Mouse (Mus musculus): ENCODE measurements around the gene Srsf10. TPM values are rescaled to one million over a fixed set of nuclear protein-coding genes. Genes with fewer than 3 reads are reported as not detected.

Srsf10 gene
- total and polyA plus RNA-seq, 2 experiments from 2014 or later, result 114 to 131 TPM

- no peak for ATAC-seq
- H3K36me3 ChIP-seq (ENCODE audit: insufficient read depth), result no peaks in the 10 kb centered on the region
Measured at GRCm38 (mm10) chr4:135892884-135893283, 37.3 kb downstream of the Srsf10 start.

GRCm38 (mm10) chr4:135895071-135895571 is 39.6 kb downstream of the Srsf10 start, which contains the start of gene Cnr2:
Gene Cnr2 (plus strand): TSS chr4:135895394.
- no peaks in the 10 kb centered on the region for H3K36me3 ChIP-seq (ENCODE audit: insufficient read depth)
- H3K27ac ChIP-seq (ENCODE audit: low read depth, low read length), result no peak within 1 kb of the TSS
- H3K4me2 ChIP-seq (ENCODE audit: low read depth), result no peak within 1 kb of the TSS
- no peaks in the 10 kb centered on the region for H3K27me3 ChIP-seq (ENCODE audit: insufficient read depth, low read length)
- no peaks in the 10 kb centered on the region for H3K9me3 ChIP-seq (ENCODE audit: low read length)
- no peak within 1 kb of the TSS for H3K4me3 ChIP-seq (ENCODE audit: low read depth, low read length)
- TF ChIP-seq CTCF (IDR thresholded peaks at IDR 0.05; ENCODE audit: low read depth), result no peak
- no peak within 1 kb of the TSS for H3K9ac ChIP-seq
- no peaks in the 10 kb centered on the region for H3K4me1 ChIP-seq (ENCODE audit: insufficient read depth)
- ATAC-seq (no peak), DNase-seq (no peak)
- 52% methylated on average over 8 of the region's 8 CpGs for WGBS

More at GRCm38 (mm10) chr4:135892884-135893283, 37.3 kb downstream of the Srsf10 start:
- Histone ChIP-seq H3K4me1 (ENCODE audit: insufficient read depth) (no peaks in the 10 kb centered on the region), H3K4me3 (ENCODE audit: low read depth, low read length) (no peak overlapping the region), H3K27ac (ENCODE audit: low read depth, low read length) (no peak overlapping the region), H3K4me2 (ENCODE audit: low read depth) (no peak overlapping the region), H3K27me3 (ENCODE audit: insufficient read depth, low read length) (no peaks in the 10 kb centered on the region), H3K9me3 (ENCODE audit: low read length) (no peaks in the 10 kb centered on the region), H3K9ac (no peak overlapping the region)
- WGBS, result 60% methylated on average over 4 of the region's 4 CpGs
- DNase-seq, result no peak
- TF ChIP-seq CTCF (IDR thresholded peaks at IDR 0.05; ENCODE audit: low read depth), result no peak

- H3K4me1 ChIP-seq (ENCODE audit: insufficient read depth), result no peaks in the 10 kb centered on the region
- no peak overlapping the region for H3K9ac ChIP-seq
- DNase-seq (no peak), ATAC-seq (no peak)
- H3K4me2 ChIP-seq (ENCODE audit: low read depth), result no peak overlapping the region
- H3K27ac ChIP-seq (ENCODE audit: low read depth, low read length), result no peak overlapping the region
- TF ChIP-seq CTCF (IDR thresholded peaks at IDR 0.05; ENCODE audit: low read depth), result no peak
- H3K9me3 ChIP-seq (ENCODE audit: low read length), result no peaks in the 10 kb centered on the region
- H3K4me3 ChIP-seq (ENCODE audit: low read depth, low read length), result no peak overlapping the region
- 72% methylated on average over 6 of the region's 6 CpGs for WGBS
- no peaks in the 10 kb centered on the region for H3K27me3 ChIP-seq (ENCODE audit: insufficient read depth, low read length)
- H3K36me3 ChIP-seq (ENCODE audit: insufficient read depth), result no peaks in the 10 kb centered on the region
Measured at GRCm38 (mm10) chr4:135896157-135896556, 40.6 kb downstream of the Srsf10 start.

GRCm38 (mm10) chr4:135898380-135899049 is 43.0 kb downstream of the Srsf10 start:
- Histone ChIP-seq H3K27ac (ENCODE audit: low read depth, low read length) (no peak overlapping the region), H3K9me3 (ENCODE audit: low read length) (no peaks in the 10 kb centered on the region), H3K9ac (no peak overlapping the region), H3K4me3 (ENCODE audit: low read depth, low read length) (no peak overlapping the region), H3K4me2 (ENCODE audit: low read depth) (no peak overlapping the region), H3K4me1 (ENCODE audit: insufficient read depth) (no peaks in the 10 kb centered on the region), H3K27me3 (ENCODE audit: insufficient read depth, low read length) (no peaks in the 10 kb centered on the region), H3K36me3 (ENCODE audit: insufficient read depth) (no peaks in the 10 kb centered on the region)
- DNase-seq (no peak), ATAC-seq (no peak)
- WGBS, result 76% methylated on average over 8 of the region's 9 CpGs
- TF ChIP-seq CTCF (IDR thresholded peaks at IDR 0.05; ENCODE audit: low read depth), result no peak

- ATAC-seq (no peak), DNase-seq (no peak)
- Histone ChIP-seq H3K27ac (ENCODE audit: low read depth, low read length) (no peak overlapping the region), H3K9ac (no peak overlapping the region), H3K36me3 (ENCODE audit: insufficient read depth) (no peaks in the 10 kb centered on the region), H3K4me3 (ENCODE audit: low read depth, low read length) (no peak overlapping the region), H3K9me3 (ENCODE audit: low read length) (no peaks in the 10 kb centered on the region), H3K4me2 (ENCODE audit: low read depth) (no peak overlapping the region), H3K27me3 (ENCODE audit: insufficient read depth, low read length) (no peaks in the 10 kb centered on the region), H3K4me1 (ENCODE audit: insufficient read depth) (no peaks in the 10 kb centered on the region)
- TF ChIP-seq CTCF (IDR thresholded peaks at IDR 0.05; ENCODE audit: low read depth), result no peak
- 89% methylated on average over 7 of the region's 7 CpGs for WGBS
Measured at GRCm38 (mm10) chr4:135899050-135899448, 43.5 kb downstream of the Srsf10 start.

GRCm38 (mm10) chr4:135900008-135900407 is 44.5 kb downstream of the Srsf10 start:
- no peaks in the 10 kb centered on the region for H3K36me3 ChIP-seq (ENCODE audit: insufficient read depth)
- no peak overlapping the region for H3K4me2 ChIP-seq (ENCODE audit: low read depth)
- H3K9ac ChIP-seq, result no peak overlapping the region
- H3K27ac ChIP-seq (ENCODE audit: low read depth, low read length), result no peak overlapping the region
- 84% methylated on average over 5 of the region's 5 CpGs for WGBS
- no peak for TF ChIP-seq CTCF (IDR thresholded peaks at IDR 0.05; ENCODE audit: low read depth)
- H3K27me3 ChIP-seq (ENCODE audit: insufficient read depth, low read length), result no peaks in the 10 kb centered on the region
- no peaks in the 10 kb centered on the region for H3K4me1 ChIP-seq (ENCODE audit: insufficient read depth)
- H3K9me3 ChIP-seq (ENCODE audit: low read length), result no peaks in the 10 kb centered on the region
- H3K4me3 ChIP-seq (ENCODE audit: low read depth, low read length), result no peak overlapping the region
- ATAC-seq (no peak), DNase-seq (no peak)

- DNase-seq (no peak), ATAC-seq (no peak)
- H3K27ac ChIP-seq (ENCODE audit: low read depth, low read length), result no peak overlapping the region
- H3K4me3 ChIP-seq (ENCODE audit: low read depth, low read length), result no peak overlapping the region
- no peaks in the 10 kb centered on the region for H3K36me3 ChIP-seq (ENCODE audit: insufficient read depth)
- H3K4me1 ChIP-seq (ENCODE audit: insufficient read depth), result no peaks in the 10 kb centered on the region
- H3K9ac ChIP-seq, result no peak overlapping the region
- 84% methylated on average over 4 of the region's 4 CpGs for WGBS
- TF ChIP-seq CTCF (IDR thresholded peaks at IDR 0.05; ENCODE audit: low read depth), result no peak
- H3K4me2 ChIP-seq (ENCODE audit: low read depth), result no peak overlapping the region
- no peaks in the 10 kb centered on the region for H3K9me3 ChIP-seq (ENCODE audit: low read length)
- no peaks in the 10 kb centered on the region for H3K27me3 ChIP-seq (ENCODE audit: insufficient read depth, low read length)
Measured at GRCm38 (mm10) chr4:135902606-135903242, 47.2 kb downstream of the Srsf10 start.

Measured in forebrain, postnatal 0 days (tissue).